Mouse (Mus musculus) heart, embryonic 14.5 days (tissue): Measurements from ENCODE around the gene Atp13a5. TPM values are rescaled to one million over a fixed set of nuclear protein-coding genes. Genes with fewer than 3 reads are reported as not detected.

Source experiments
- ATAC-seq: fragments of 200-750 bp; cut with Nextera tagmentation; 2 replicates; pipeline ENCODE4 v1.8.0; 2017; ENCODE audit warnings: low read depth, moderate TSS enrichment; ENCODE audit not compliant: insufficient number of reproducible peaks, insufficient read depth, low FRiP score
- H3K27ac ChIP-seq, 2 experiments: fragments of 200-500 bp in 1 of 2; fragments of 300-500 bp in 1 of 2; sonication (generic) in 1 of 2; replicated peaks in 1 of 2; 2 replicates each; pipeline ENCODE4 v1.5.1; 2012 to 2014; ENCODE audit warnings: low read depth in 2 of 2, low read length in 2 of 2, control low read depth in 1 of 2, mild to moderate bottlenecking in 1 of 2, mixed read lengths in 1 of 2; ENCODE audit not compliant: control insufficient read depth in 1 of 2, insufficient read depth in 1 of 2
- H3K27me3 ChIP-seq: fragments of 300-500 bp; sonication (generic); 2 replicates; pipeline ENCODE4 v1.6.1; 2014; ENCODE audit warnings: mild to moderate bottlenecking, low read length, control low read depth; ENCODE audit not compliant: control insufficient read depth, insufficient read depth
- H3K36me3 ChIP-seq: fragments of 300-500 bp; sonication (generic); 2 replicates; pipeline ENCODE4 v1.6.1; 2014; ENCODE audit warnings: mild to moderate bottlenecking, control low read depth, low read length, mixed read lengths; ENCODE audit not compliant: control insufficient read depth, insufficient read depth
- H3K4me1 ChIP-seq, 2 experiments: fragments of 200-500 bp in 1 of 2; fragments of 300-500 bp in 1 of 2; sonication (generic) in 1 of 2; 2 replicates each; pipeline ENCODE4 v1.6.1; 2012 to 2014; ENCODE audit warnings: low read length in 2 of 2, control low read depth in 1 of 2, mixed read lengths in 1 of 2; ENCODE audit not compliant: control insufficient read depth in 2 of 2, insufficient read depth in 2 of 2
- H3K4me2 ChIP-seq: fragments of 300-500 bp; sonication (generic); 2 replicates; pipeline ENCODE4 v1.6.1; 2014; ENCODE audit warnings: mild to moderate bottlenecking, low read length
- H3K4me3 ChIP-seq, 2 experiments: fragments of 200-500 bp in 1 of 2; fragments of 300-500 bp in 1 of 2; sonication (generic) in 1 of 2; 2 replicates each; pipeline ENCODE4 v1.5.1; 2012 to 2014; ENCODE audit warnings: low read length in 2 of 2, mild to moderate bottlenecking in 2 of 2, control low read depth in 1 of 2, low read depth in 1 of 2, moderate library complexity in 1 of 2; ENCODE audit not compliant: control insufficient read depth in 1 of 2, insufficient read depth in 1 of 2
- H3K9ac ChIP-seq: fragments of 300-500 bp; sonication (generic); 2 replicates; pipeline ENCODE4 v1.6.1; 2014; ENCODE audit warnings: mild to moderate bottlenecking, low read length
- H3K9me3 ChIP-seq: fragments of 300-500 bp; sonication (generic); 2 replicates; pipeline ENCODE4 v1.6.1; 2016; ENCODE audit warnings: low read length, control low read depth; ENCODE audit not compliant: control insufficient read depth
- WGBS: fragments of 180-500 bp; shearing (Covaris S2); extraction: QIAGEN DNeasy Blood & Tissue Kit; methylation state at CpG from one replicate; pipeline ENCODE4 v1.1.7; 2014; 5-methylcytosine and 5-hydroxymethylcytosine counted together
- polyA plus RNA-seq: library from polyadenylated mRNA; unstranded; fragments of >200 nt; fragmentation: Nextera tagmentation; extraction: Ambion mirVana; gene quantifications from 2 replicates; pipeline ENCODE4 v1.2.1, GENCODE M21; 2014

The Atp13a5 gene
- polyA plus RNA-seq, 1 experiment from 2014 or later: not detected

- no peak overlapping the region for H3K4me3 ChIP-seq
- 57% methylated on average over 2 of the region's 2 CpGs for WGBS
- H3K9me3 ChIP-seq: no peaks in the 10 kb centered on the region
- no peak overlapping the region for H3K27ac ChIP-seq
- no peak overlapping the region for H3K4me2 ChIP-seq
- no peaks in the 10 kb centered on the region for H3K27me3 ChIP-seq
- ATAC-seq: no peak
- no peaks in the 10 kb centered on the region for H3K36me3 ChIP-seq
- H3K4me1 ChIP-seq: no peaks in the 10 kb centered on the region
- no peak overlapping the region for H3K9ac ChIP-seq
These were observed 49.3 kb downstream of the Atp13a5 start for GRCm38 (mm10) chr16:29329213-29329612.

- Histone ChIP-seq H3K36me3 (no peaks in the 10 kb centered on the region), H3K27ac (no peak overlapping the region), H3K27me3 (no peaks in the 10 kb centered on the region), H3K9me3 (no peaks in the 10 kb centered on the region), H3K4me2 (no peak overlapping the region), H3K4me3 (no peak overlapping the region), H3K9ac (no peak overlapping the region), H3K4me1 (no peaks in the 10 kb centered on the region)
- ATAC-seq: no peak
- 59% methylated on average over 3 of the region's 3 CpGs for WGBS
These were observed 50.6 kb downstream of the Atp13a5 start for GRCm38 (mm10) chr16:29327910-29328309.

GRCm38 (mm10) chr16:29325233-29325919, 53.2 kb downstream of the Atp13a5 start:
- H3K4me3 ChIP-seq: no peak overlapping the region
- no peaks in the 10 kb centered on the region for H3K9me3 ChIP-seq
- H3K27me3 ChIP-seq: no peaks in the 10 kb centered on the region
- H3K9ac ChIP-seq: no peak overlapping the region
- no peak for ATAC-seq
- H3K27ac ChIP-seq: no peak overlapping the region
- 80% methylated on average over 7 of the region's 7 CpGs for WGBS
- H3K4me1 ChIP-seq: no peaks in the 10 kb centered on the region
- H3K4me2 ChIP-seq: no peak overlapping the region
- no peaks in the 10 kb centered on the region for H3K36me3 ChIP-seq

- no peaks in the 10 kb centered on the region for H3K36me3 ChIP-seq
- ATAC-seq: no peak
- no peaks in the 10 kb centered on the region for H3K4me1 ChIP-seq
- 0 out of 2 replicates have a peak, but pooled peaks cover 2% of the 10 kb centered on the region for H3K9me3 ChIP-seq
- no peaks in the 10 kb centered on the region for H3K27me3 ChIP-seq
- no peak overlapping the region for H3K27ac ChIP-seq
- 68% methylated on average over 3 of the region's 3 CpGs for WGBS
- H3K9ac ChIP-seq: no peak overlapping the region
- H3K4me2 ChIP-seq: no peak overlapping the region
- no peak overlapping the region for H3K4me3 ChIP-seq
These were observed 57.8 kb downstream of the Atp13a5 start for GRCm38 (mm10) chr16:29320717-29321116.

GRCm38 (mm10) chr16:29315391-29315790, 63.1 kb downstream of the Atp13a5 start:
- no peaks in the 10 kb centered on the region for H3K27me3 ChIP-seq
- H3K36me3 ChIP-seq: no peaks in the 10 kb centered on the region
- H3K9me3 ChIP-seq: 0 out of 2 replicates have a peak, but pooled peaks cover 2% of the 10 kb centered on the region
- H3K4me3 ChIP-seq: no peak overlapping the region
- 80% methylated on average over 3 of the region's 3 CpGs for WGBS
- no peaks in the 10 kb centered on the region for H3K4me1 ChIP-seq
- H3K4me2 ChIP-seq: no peak overlapping the region
- no peak for ATAC-seq
- no peak overlapping the region for H3K27ac ChIP-seq
- no peak overlapping the region for H3K9ac ChIP-seq

- 77% methylated on average over 3 of the region's 3 CpGs for WGBS
- H3K4me3 ChIP-seq: no peak overlapping the region
These were observed 63.5 kb downstream of the Atp13a5 start for GRCm38 (mm10) chr16:29314991-29315390.

GRCm38 (mm10) chr16:29297555-29298021, 80.9 kb downstream of the Atp13a5 start:
- Histone ChIP-seq H3K27ac (no peak overlapping the region), H3K4me3 (no peak overlapping the region), H3K36me3 (no peaks in the 10 kb centered on the region), H3K4me1 (no peaks in the 10 kb centered on the region), H3K4me2 (no peak overlapping the region), H3K9me3 (no peaks in the 10 kb centered on the region), H3K27me3 (no peaks in the 10 kb centered on the region), H3K9ac (no peak overlapping the region)
- 87% methylated on average over 9 of the region's 9 CpGs for WGBS
- ATAC-seq: no peak

More at GRCm38 (mm10) chr16:29314991-29315390, 63.5 kb downstream of the Atp13a5 start:
- ATAC-seq: no peak
- Histone ChIP-seq H3K27ac (no peak overlapping the region), H3K27me3 (no peaks in the 10 kb centered on the region), H3K36me3 (no peaks in the 10 kb centered on the region), H3K4me2 (no peak overlapping the region), H3K4me1 (no peaks in the 10 kb centered on the region), H3K9me3 (0 out of 2 replicates have a peak, but pooled peaks cover 2% of the 10 kb centered on the region), H3K9ac (no peak overlapping the region)

GRCm38 (mm10) chr16:29280691-29281090, 97.8 kb downstream of the Atp13a5 start:
- Histone ChIP-seq H3K9ac (no peak overlapping the region), H3K4me1 (peaks cover 0 to 5% of the 10 kb centered on the region in 2 experiments; a peak in 1 of 4 replicates), H3K27ac (no peak overlapping the region), H3K36me3 (no peaks in the 10 kb centered on the region), H3K4me3 (no peak overlapping the region), H3K4me2 (no peak overlapping the region), H3K9me3 (no peaks in the 10 kb centered on the region), H3K27me3 (no peaks in the 10 kb centered on the region)
- no peak for ATAC-seq
- 81% methylated on average over 5 of the region's 5 CpGs for WGBS
